Mouse (Mus musculus) heart, postnatal 0 days (tissue): ENCODE results near the gene Gpr174. TPM values are rescaled to one million over a fixed set of nuclear protein-coding genes. Genes with fewer than 3 reads are reported as not detected.
"Not testable (repeated sequence)": the region's sequence is repeated elsewhere in the genome, so short reads cannot be mapped to it uniquely, and the experiment has no call there.

Source experiments
- ATAC-seq: fragments of 200-750 bp; cut with Nextera tagmentation; 2 replicates; pipeline ENCODE4 v1.8.0; 2017; ENCODE audit warnings: low read depth, moderate number of reproducible peaks, moderate library complexity; ENCODE audit not compliant: insufficient read depth
- DNase-seq: peaks from one replicate; pipeline ENCODE4 v3.0.0-alpha.2; 2016; ENCODE audit warnings: low spot score
- H3K27ac ChIP-seq: fragments of 300-500 bp; sonication (generic); 2 replicates; pipeline ENCODE4 v1.5.1; 2014; ENCODE audit warnings: low read depth, mild to moderate bottlenecking
- H3K27me3 ChIP-seq: fragments of 300-500 bp; sonication (generic); 2 replicates; pipeline ENCODE4 v1.6.1; 2014; ENCODE audit warnings: low read length, mixed read lengths; ENCODE audit not compliant: control insufficient read depth, insufficient read depth
- H3K36me3 ChIP-seq: fragments of 300-500 bp; sonication (generic); replicated peaks from 2 replicates; pipeline ENCODE4 v1.6.1; 2014; ENCODE audit warnings: low read length, mixed read lengths; ENCODE audit not compliant: control insufficient read depth, insufficient read depth
- H3K4me1 ChIP-seq: fragments of 300-500 bp; sonication (generic); 2 replicates; pipeline ENCODE4 v1.6.1; 2014; ENCODE audit warnings: antibody characterized with exemption; ENCODE audit not compliant: control insufficient read depth, insufficient read depth
- H3K4me2 ChIP-seq: fragments of 300-500 bp; sonication (generic); 2 replicates; pipeline ENCODE4 v1.6.1; 2014; ENCODE audit warnings: low read depth, mild to moderate bottlenecking, low read length, moderate library complexity
- H3K4me3 ChIP-seq: fragments of 300-500 bp; sonication (generic); 2 replicates; pipeline ENCODE4 v1.5.1; 2014; ENCODE audit warnings: low read depth, low read length
- H3K9ac ChIP-seq: fragments of 300-500 bp; sonication (generic); replicated peaks from 2 replicates; pipeline ENCODE4 v1.6.1; 2014; ENCODE audit warnings: low read depth, low read length, mixed read lengths
- H3K9me3 ChIP-seq: fragments of 300-500 bp; sonication (generic); replicated peaks from 2 replicates; pipeline ENCODE4 v1.6.1; 2016; ENCODE audit warnings: low read length; ENCODE audit not compliant: control insufficient read depth
- CTCF ChIP-seq: IDR thresholded peaks from 2 replicates; pipeline ENCODE4 v1.5.1; 2016; ENCODE audit warnings: antibody characterized with exemption, control low read depth, low read depth
- EP300 ChIP-seq: IDR thresholded peaks from 2 replicates; pipeline ENCODE4 v1.6.1; 2016; ENCODE audit warnings: antibody characterized with exemption, low read depth
- WGBS: fragments of 180-500 bp; shearing (Covaris S2); extraction: QIAGEN DNeasy Blood & Tissue Kit; methylation state at CpG from one replicate; pipeline ENCODE4 v1.1.7; 2014; 5-methylcytosine and 5-hydroxymethylcytosine counted together
- polyA plus RNA-seq: library from polyadenylated mRNA; unstranded; fragments of >200 nt; fragmentation: Nextera tagmentation; extraction: Ambion mirVana; gene quantifications from 2 replicates; pipeline ENCODE4 v1.2.1, GENCODE M21; 2015
- total RNA-seq: library from RNA; depleted of rRNA; stranded (reverse); fragments of >200 nt; gene quantifications from 2 replicates; pipeline ENCODE4 v1.2.3, GENCODE M21; 2014; ENCODE audit warnings: low replicate concordance

The Gpr174 gene
- total and polyA plus RNA-seq, 2 experiments from 2014 or later, result 0.12 TPM; not detected in 1

- TF ChIP-seq CTCF (no peak), EP300 (no peak)
- no peak overlapping the region for H3K9ac ChIP-seq
- H3K27ac ChIP-seq, result no peak overlapping the region
- H3K4me1 ChIP-seq, result no peaks in the 10 kb centered on the region
- H3K4me2 ChIP-seq, result no peak overlapping the region
- H3K4me3 ChIP-seq, result no peak overlapping the region
- 64% methylated on average over 2 of the region's 2 CpGs for WGBS
- ATAC-seq (no peak), DNase-seq (no peak)
- no peaks in the 10 kb centered on the region for H3K36me3 ChIP-seq
- no peaks in the 10 kb centered on the region for H3K27me3 ChIP-seq
- H3K9me3 ChIP-seq, result no peaks in the 10 kb centered on the region
These were observed 5.3 kb upstream of the Gpr174 start for GRCm38 (mm10) chrX:107250390-107250789.

GRCm38 (mm10) chrX:107264619-107265018 lies 8.9 kb downstream of the Gpr174 start:
- Histone ChIP-seq H3K27ac (no peak overlapping the region), H3K9ac (no peak overlapping the region), H3K36me3 (no peaks in the 10 kb centered on the region), H3K4me2 (no peak overlapping the region), H3K4me3 (no peak overlapping the region), H3K9me3 (no peaks in the 10 kb centered on the region), H3K27me3 (no peaks in the 10 kb centered on the region), H3K4me1 (no peaks in the 10 kb centered on the region)
- ATAC-seq (no peak), DNase-seq (no peak)
- WGBS, result 30% methylated on average over 1 of the region's 1 CpGs
- TF ChIP-seq EP300, result no peak
- TF ChIP-seq CTCF, result no peak

GRCm38 (mm10) chrX:107277606-107278005 lies 21.9 kb downstream of the Gpr174 start:
- H3K4me1 ChIP-seq, result no peaks in the 10 kb centered on the region
- no peak overlapping the region for H3K4me2 ChIP-seq
- no peak for TF ChIP-seq CTCF
- no peak for TF ChIP-seq EP300
- no peak for ATAC-seq
- H3K4me3 ChIP-seq, result no peak overlapping the region
- no peak overlapping the region for H3K9ac ChIP-seq
- no peaks in the 10 kb centered on the region for H3K27me3 ChIP-seq
- no peaks in the 10 kb centered on the region for H3K9me3 ChIP-seq
- no peak overlapping the region for H3K27ac ChIP-seq
- DNase-seq, result no peak
- no peaks in the 10 kb centered on the region for H3K36me3 ChIP-seq
- WGBS, result 52% methylated on average over 2 of the region's 2 CpGs

- no peak for DNase-seq
These were observed 28.5 kb downstream of the Gpr174 start for GRCm38 (mm10) chrX:107284211-107284610.

GRCm38 (mm10) chrX:107297861-107298260 lies 42.2 kb downstream of the Gpr174 start:
- WGBS, result 74% methylated on average over 6 of the region's 6 CpGs
- not testable (repeated sequence) for H3K27me3 ChIP-seq, DNase-seq, H3K4me1 ChIP-seq, H3K4me2 ChIP-seq, ATAC-seq, H3K4me3 ChIP-seq, H3K36me3 ChIP-seq, H3K9me3 ChIP-seq, H3K9ac ChIP-seq, H3K27ac ChIP-seq

More at GRCm38 (mm10) chrX:107284211-107284610, 28.5 kb downstream of the Gpr174 start:
- ATAC-seq, result no peak
- Histone ChIP-seq H3K9me3 (no peaks in the 10 kb centered on the region), H3K36me3 (no peaks in the 10 kb centered on the region), H3K27ac (no peak overlapping the region), H3K4me1 (no peaks in the 10 kb centered on the region), H3K9ac (no peak overlapping the region), H3K27me3 (no peaks in the 10 kb centered on the region), H3K4me2 (no peak overlapping the region), H3K4me3 (no peak overlapping the region)
- 61% methylated on average over 4 of the region's 4 CpGs for WGBS
- TF ChIP-seq EP300 (no peak), CTCF (no peak)

- ATAC-seq (no peak), DNase-seq (no peak)
- Histone ChIP-seq H3K4me3 (no peak overlapping the region), H3K9me3 (no peaks in the 10 kb centered on the region), H3K4me1 (no peaks in the 10 kb centered on the region), H3K9ac (no peak overlapping the region), H3K36me3 (no peaks in the 10 kb centered on the region), H3K27ac (no peak overlapping the region), H3K27me3 (no peaks in the 10 kb centered on the region), H3K4me2 (no peak overlapping the region)
- no peak for TF ChIP-seq EP300
- no peak for TF ChIP-seq CTCF
These were observed 43.1 kb downstream of the Gpr174 start for GRCm38 (mm10) chrX:107298761-107299160.
